Mouse (Mus musculus) lung, postnatal 10 days (tissue): ENCODE results near the gene Rad9b.
"Not testable (repeated sequence)": the region's sequence is repeated elsewhere in the genome, so short reads cannot be mapped to it uniquely, and the experiment has no call there.

Experiments used
- DNase-seq: peaks from one replicate; pipeline ENCODE4 v3.0.0; 2021

The Rad9b gene

DNA sequence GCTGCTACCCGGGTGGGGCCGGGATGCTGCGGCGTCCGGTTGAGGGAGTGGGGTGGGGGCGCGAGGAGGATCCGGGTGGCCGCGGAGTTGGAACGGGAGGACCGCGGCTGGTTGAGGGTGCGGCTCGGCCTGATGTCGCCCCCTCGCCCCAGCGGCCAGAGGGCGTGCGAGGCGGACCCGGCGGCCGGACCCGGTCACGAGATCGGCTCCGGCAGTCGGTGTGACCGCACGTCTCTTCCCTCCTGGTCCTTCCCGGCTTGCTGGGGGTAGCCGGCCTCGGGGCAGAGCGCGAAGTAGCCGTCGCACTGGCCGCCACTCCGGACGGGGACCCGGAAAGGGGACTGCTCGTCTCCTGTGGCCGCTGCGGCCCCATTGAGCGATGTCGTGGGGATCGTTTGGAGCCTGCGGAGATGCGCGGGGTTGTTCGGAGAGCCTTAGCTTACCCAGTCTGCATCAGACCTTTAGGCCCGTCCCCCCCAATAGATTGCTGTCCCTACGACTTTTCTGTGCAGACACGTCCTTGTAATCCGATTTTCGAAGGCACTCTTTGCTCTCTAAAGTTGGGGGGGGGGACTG, 547 bp upstream of the Rad9b start:
- DNase-seq = no peak

DNA sequence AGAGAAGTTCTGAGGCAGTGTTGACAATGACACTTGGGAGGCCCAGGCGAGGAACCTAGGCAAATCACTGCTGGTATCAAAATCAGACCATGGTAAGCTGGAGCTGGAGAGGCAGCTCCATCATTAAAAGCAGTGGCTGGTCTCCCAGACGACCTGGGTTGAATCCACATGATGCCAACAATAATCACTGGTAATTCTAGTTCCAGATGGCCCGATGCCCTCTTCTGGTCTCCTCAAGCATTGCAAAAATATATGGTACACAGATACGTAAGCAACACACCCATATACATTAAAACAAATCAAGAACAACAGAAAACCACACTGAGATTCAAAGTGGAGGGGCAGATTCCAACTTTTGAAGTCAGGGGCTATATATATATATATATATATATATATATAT, 8.3 kb downstream of the Rad9b start:
- no peak for DNase-seq

DNA sequence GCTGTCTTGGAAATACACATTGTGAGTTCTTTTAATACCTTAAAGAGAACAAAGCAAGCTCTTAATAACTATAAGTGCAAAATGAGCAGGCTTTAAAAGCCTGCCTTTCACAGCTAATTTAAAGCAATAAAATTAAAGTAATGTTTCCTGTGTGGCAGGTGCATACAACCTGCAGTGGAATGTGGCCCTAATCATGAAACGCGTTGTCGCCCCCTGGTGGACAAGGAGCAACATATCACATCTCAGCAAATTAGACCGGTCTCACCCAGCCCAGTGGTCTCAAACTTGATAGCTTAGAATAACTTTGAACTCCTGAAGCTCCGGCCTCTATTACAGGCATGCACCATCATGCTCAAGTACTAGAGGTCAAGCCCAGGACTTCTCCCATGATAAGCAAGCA, 9.8 kb downstream of the Rad9b start:
- DNase-seq = peak; percentile 77

DNA sequence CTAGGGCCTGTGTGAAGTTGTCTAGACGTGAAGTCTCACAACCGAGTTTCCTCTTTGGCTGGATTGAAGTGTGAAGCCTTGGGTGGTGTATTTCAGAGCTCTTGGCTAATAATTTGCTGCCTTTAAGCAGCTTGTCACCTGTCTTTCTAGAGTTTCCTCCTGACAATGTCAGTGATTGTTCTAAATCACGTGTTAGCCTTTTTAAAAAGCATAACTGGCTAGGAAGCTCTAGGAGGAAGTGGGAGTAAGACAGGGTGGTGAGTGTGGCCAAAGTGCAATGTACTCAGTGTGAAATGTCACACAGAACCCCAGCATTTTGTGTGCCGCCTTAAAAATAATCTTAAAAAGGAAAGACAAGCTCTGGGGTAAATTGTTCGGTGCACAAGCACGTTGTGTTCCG, 10.3 kb downstream of the Rad9b start:
- DNase-seq = no peak

DNA sequence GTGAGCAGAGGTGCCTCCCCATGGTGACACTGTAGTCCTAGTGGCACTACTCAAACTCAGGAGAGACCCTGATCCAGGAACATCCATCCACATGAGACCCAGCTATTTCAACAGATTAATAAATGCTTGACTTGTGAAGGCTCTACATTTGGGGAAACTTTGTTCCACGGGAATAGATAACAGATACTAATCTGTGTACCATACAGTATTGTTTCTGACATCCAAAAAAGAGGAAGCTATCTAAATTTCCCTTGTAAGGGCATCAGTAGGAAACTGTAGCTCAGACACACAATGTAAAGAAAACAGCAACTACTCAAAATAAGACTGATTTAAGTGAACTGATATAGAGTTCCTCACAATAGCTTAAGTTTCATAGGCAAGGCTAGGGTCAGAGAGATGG, 11.2 kb downstream of the Rad9b start:
- DNase-seq = no peak

DNA sequence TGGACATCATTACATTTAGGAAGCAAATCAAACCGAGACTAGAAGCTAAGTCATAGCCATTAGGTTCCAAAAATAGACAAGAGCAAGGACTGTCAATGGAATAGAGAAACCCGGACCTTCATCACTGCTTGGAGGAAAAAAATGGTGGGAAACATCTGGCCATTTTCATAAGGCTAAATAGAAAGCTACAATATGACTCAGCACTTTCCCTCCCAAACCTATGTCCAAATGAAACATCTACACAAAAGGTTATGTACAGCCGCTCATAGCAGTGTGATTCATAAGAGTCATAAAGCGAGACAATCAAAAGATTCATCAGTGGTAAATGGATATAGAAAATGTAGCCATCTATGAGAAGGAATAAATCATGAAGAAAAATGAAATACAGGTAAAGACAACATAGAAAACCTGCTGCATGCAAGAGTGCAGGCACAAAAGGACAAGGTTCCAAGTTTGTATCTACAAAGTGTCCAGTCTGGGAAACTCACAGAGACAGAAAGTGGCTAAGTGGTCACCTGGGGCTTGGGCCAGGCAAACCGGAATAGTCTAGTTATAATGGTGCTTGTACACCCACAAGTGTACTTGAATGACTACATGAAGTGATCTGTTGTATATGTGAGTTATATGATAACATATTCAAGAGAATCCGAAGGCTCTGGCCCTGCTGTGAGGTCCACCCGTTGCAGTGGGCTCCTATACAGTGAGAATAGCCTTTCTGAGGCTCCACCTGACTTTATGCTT, 17.3 kb downstream of the Rad9b start:
- no peak for DNase-seq

DNA sequence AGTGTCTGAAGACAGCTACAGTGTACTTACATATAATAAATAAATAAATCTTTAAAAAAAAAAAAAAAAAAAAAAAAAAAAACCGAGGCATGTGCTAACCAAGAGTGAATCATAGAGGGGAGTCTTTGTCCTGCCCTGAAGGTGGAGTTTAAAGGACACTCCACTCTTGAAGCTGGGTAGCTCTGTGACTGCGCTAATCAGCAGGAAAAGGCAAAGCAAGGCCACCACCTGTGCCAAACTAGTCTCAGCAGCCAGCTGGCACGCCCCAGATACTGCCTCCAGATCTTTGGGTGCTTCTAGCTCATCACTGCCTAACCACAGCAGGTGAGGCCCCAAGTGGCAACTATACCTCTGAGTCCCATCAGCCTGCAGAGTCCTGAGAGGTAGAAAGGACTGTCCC, 19.4 kb downstream of the Rad9b start:
- DNase-seq = no peak

DNA sequence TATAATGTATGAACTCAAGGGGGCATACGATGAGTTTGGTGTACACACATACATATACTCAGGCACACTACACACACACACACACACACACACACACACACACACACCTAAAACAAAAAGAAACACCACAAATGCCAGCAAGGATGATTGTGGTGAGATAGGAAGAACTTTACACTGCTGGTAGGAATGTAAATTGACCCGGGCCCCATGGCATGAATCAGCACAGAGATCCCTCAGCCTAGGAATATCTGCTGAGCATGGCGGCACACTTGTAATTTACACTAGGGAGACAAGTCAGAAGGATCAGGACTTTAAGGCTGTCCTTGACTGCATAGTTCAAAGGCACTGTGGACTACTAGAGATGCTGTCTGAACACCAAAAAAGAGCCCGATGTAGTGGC, 23.8 kb downstream of the Rad9b start:
- DNase-seq = no peak

DNA sequence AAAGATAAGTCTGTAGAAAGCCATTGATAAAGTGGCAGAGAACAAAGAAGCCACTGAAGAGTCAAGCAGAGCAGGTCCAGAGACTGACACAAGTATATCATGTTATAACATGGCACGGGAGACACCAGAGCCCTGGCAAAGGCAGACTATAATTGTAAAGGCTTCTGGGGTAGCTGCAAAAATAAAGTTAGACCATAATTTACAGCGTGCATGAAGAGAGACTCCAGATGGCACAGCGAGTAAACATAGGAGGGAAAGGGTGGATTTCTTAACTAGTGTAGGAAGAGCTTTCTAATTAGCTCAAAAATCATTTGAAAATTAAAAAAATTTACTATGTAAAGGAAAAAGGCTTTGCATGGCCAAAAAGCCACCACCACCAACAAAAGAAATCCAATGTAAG, 26.8 kb downstream of the Rad9b start:
- DNase-seq = no peak

DNA sequence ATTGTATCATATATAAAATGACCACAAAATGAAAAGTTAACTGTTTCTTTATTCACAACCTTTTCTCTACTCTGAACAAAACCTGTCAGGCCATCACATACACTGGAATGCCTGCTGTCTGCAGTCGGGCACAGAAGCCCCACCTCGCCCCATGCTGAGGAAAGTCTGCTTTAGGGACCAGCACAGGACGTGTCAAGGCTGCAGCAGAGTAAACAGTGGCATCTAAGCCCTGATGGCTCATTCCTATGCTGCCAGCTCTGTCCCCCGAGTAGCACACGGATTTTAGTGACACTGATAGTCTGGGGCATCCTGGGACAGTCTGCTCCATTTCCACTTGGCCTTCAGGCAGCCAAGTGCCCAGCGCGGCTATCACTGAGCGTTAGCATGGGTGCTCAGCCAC, 28.6 kb downstream of the Rad9b start:
- no peak for DNase-seq

DNA sequence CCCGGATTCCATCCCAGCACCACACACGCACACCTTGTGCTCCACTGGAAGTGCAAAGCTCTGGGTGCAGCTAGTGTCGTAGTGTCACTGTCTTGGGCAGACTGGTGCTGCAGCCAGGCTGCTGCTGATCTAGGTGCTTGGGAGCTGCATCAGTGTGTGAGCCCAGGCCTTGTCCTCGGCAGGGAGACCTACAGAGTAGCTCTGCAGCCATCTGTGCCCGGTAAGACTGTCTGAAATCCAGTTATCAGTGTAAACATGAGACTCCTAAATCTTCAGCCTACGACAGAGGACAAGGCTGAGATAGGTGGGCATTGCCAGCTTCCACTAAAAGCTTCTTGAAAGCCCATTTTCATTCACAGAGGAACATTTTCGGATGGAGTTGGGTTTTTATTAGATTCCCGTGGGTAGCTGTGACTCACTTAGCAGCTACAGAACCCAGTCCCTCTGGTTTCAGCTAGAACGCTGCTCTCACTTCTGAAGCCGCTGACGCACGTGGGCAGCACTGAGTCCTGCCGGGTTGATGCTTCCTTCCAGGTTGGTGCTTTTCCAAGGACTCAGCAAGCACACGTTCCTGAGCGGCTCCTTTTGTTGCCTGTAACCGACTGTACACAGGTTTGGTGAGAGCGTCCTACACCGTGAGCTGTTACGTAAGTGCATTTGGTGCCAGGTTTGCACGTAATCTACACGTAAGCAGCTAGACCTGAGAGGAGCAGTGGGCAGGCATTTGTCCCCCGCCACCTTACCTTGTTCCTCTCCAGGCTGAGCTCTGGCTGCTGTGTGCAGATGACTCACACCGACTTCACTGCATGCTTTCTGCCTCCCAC, 29.2 kb downstream of the Rad9b start:
- peak; percentile 44 for DNase-seq

DNA sequence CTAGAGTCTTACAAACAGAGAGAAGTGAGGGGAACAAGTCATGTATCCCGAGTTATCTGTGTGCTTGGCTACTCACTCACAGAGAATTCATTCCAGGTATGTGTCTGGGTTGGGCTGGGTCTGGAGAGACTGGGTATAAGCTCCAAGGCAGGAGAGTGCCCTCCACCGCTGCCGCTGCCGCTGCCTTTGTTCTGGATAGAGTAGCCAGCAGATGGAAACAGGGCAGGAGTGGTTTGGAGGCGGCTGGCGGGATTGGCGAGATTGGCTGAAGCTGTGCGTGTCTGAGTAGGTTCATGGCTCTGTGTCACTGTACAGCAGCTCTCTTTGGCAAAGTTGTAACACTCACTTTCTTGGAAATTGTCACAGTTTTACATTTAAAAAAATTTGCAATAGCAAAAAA, 30.5 kb downstream of the Rad9b start:
- DNase-seq = no peak

DNA sequence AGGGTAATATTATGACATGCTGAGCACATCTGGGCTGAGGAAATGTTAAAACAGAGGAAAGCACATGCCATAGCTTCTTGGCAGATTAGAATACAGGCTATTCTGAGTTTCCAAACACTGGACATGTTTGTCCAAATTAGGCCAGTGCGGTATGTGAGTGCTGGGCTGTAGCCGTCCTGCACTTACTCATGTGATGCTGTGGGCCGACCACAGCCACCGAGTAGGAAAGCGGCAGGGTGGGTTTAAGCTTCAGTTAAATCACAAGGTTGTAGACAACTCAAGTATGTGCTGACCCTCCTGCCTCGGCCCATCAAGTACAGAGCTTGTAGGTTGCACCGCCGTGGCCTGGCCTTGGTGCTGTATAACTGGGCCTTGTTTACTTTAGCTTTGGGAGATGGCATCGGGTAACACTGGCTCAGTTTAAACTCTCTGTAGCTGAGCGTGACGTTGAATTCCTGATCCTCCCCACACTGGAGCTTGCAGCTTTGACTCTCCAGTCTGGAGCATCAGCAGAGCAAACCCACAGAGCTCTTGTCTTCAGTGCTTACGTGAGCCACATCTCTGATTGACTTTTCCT, 33.7 kb downstream of the Rad9b start:
- DNase-seq = peak; percentile 31

DNA sequence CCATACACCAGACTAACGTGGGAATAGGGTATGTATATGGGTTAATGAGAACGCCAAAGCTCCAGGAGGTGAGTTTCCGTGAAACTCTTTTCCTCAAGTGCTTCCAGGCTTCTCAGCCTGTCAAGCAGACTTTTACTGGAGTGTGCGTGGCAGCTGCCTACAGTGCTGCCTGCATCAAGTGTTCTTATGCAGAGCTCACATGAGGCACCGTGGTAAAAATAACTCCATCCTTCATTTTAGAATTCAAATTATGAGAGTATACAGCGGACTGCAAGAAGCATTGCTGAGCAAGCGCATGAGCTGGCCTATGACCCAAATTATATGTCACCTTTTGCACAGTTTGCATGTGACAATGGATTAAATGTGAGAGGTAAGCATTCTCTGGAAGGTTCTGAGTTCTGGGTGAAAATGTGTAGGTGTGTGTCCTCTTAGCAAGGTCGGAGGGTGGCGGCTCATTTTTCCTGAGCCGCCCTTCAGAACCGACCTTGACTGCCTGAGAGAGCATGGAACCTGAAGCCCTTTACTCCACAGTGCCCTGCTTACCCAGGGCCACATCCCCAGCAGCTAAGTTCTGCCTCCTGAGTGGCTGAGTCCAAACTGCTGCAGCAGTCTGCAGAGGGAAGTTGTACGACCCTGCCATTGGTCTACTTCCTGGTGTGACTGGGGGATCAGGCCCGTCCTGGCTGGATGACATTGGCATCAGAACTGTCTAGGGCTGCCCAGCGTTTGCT, 34.4 kb downstream of the Rad9b start:
- peak; percentile 66 for DNase-seq

DNA sequence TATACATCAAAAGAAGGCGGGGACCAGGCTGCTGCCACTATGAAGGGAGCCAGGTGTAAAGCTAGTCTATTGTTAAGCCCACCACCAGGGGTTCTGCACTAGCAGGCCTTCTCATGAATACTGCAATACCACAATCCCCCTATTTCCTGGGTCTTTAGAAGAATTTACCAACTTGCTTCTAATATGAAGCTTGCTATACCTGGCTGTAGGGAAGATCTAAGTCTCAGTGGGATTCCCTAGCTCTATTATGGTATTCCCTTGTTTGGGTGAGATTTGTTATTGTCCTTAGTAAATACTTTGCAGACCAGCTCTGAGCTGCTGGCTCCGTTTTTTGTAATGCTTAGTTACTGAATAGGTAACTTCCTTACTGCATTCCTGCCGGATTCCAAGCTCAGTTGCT, 35.1 kb downstream of the Rad9b start:
- not testable (repeated sequence) for DNase-seq

DNA sequence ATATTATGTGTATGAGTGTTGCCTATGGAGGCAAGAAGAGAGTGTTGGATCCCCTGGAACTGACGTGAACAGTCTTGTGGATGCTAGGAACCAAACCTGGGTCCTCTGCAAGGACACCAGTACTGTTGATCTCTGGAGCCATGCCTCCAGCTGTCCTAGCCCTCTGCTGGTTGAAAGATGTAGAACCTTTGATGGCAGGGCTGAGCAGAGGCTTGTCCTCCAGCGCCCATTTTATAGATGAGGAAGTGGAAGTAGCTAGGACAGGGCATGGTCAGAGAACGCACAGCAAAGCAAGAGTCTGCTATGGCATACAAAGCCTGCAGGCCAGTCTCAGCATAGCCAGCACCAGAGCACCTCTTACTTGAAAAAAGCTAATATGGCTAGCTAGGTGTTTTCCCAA, 35.9 kb downstream of the Rad9b start:
- peak; percentile 61 for DNase-seq

DNA sequence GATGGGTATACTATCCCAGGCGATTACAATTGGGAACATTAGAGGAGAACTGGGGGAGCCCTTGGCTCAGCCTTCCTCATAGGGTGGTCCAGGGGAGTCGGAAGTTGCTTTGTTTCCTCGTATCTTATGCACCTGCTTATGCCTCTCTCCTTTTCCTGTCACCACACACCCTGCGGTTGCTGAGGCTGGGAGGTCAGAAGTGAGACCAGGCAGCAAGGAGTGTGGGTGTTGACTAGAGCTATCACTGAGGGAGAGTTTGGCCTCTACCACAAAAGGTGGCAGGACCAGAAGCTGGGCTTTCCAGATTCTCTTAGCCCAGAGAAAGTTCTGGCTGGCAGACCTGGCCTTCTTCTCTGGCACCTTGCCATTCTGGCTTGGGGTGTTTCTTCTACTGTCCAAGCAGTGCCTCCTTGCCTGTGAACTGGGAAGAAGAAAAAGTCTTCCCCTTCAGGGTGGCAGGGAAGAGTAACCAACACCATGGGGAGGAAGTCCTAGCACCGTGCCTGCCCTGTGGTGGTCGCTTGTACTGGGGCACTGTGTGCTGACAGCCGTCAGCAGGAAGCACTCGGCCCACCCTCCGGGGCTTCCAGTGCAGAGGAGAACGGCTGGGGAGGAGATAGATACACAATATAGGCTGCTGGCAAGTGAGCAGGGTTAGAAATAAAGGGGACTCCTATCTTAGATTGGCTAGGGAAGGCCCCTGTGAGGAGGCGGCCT, 36.5 kb downstream of the Rad9b start:
- no peak for DNase-seq

DNA sequence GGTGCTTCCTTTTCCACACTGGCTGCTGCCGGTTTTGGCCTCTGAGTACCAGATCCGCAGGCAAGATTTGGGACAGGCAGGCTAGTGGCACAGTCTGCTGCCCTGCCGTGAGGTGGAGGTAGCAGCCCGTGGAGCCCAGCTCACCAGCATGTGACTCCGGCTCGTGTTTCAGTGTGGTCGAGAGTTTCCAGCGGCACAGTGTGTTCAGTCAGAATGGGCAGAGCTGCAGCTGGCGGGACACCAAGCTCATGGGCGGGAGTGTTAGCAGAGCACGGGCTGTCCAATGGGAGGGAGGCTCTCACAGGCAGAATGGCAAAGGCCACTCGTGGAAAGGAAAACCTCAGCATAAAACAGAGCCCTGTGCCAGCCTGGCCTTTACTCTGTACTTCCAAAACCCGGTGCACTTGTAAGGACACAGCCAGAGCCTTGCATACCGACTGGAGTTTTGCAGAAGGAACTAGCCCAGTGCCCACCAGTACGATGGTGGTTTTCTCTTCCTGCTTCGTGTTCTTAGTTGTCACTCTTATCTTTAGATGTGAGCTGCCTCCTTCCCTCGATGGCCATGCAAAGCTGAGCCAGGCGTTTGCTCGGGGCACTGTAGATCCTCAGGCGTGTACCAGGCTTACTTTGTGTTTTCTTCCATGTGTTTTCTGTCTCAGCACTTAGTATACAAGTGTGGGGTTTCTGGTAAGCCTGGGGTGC, 38.9 kb downstream of the Rad9b start:
- DNase-seq = peak; percentile 94

DNA sequence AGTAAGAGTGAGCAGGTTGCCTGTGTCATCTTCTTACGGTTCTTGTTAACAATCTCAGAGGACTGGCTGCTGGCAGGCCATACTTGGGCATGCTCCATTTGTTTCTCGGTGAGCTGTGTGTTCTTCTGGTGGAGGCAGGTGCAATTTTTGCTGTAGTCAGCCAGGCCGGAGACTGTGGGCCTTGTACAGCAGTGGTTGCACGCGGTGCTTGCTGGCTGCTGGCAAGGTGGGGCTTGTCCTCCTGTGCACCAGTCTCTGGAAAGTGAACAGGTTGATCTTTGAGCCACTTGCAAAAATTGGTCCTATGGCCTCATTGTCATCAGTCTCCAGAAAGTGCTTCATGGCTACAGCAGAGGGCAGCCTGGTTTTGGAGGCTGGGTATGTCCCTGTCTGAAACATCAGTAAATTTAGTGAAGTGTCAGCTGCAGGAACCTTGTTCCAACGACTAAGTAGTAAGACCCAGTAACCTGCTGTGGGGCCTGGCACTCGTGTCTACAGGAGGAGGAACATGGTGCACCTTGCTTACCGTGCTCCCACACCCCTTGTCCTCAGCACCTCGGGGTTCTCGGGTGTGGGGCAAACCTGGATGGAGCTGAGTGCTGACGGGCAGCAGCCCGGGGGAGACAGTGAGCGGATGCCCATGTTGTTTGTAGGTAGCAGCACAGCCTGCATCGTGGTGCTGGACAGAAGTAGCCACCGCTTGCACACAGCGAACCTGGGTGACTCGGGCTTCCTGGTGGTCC, 40.9 kb downstream of the Rad9b start:
- no peak for DNase-seq

DNA sequence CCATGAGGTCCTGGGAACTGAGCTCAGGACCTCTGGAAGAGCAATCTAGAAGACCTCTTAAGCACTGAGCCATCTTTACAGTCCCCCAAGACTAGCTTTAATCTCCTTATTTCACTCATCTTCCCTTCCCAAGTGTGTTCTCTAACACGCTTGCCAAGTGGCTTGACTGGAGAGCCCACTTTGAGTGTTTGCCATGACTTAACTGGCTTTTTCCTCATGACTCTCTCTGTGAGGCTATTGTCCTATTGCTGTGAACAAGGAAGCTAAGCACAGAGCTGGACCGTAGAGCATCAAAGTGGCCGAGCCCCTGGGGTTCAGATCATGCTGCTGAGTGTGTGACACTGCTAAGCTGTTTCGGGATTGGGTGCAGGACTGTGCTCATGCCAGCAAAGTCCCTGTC, 41.7 kb downstream of the Rad9b start:
- no peak for DNase-seq

DNA sequence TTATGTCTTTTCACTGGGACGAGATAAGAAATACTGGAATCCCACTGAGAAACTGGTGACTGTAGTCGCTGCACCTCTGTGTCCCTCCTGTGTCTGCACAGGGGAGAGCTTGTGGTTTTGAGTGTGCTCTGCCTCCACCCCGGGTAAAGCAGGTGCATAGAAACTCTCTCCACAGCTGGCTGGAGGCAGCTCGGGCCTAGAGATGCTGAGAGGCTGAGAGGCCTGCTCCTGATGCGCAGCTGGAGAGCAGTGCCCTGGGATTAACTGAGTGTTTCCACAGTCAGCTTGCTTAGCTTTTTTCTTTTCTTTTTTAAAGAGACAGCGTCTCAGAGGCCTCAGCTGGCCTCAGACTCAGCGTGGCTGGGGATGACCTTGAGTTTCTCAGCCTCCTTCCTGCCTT, 42.3 kb downstream of the Rad9b start:
- DNase-seq = no peak
